Mouse (Mus musculus) heart, embryonic 11.5 days (tissue): Measurements from ENCODE around the gene Neurl1b. TPM values are rescaled to one million over a fixed set of nuclear protein-coding genes. Genes with fewer than 3 reads are reported as not detected.

Experiments
- ATAC-seq: fragments of 200-750 bp; cut with Nextera tagmentation; replicated peaks from 2 replicates; pipeline ENCODE4 v1.8.0; 2017; ENCODE audit warnings: moderate library complexity; ENCODE audit not compliant: insufficient number of reproducible peaks, low FRiP score, low TSS enrichment
- H3K27ac ChIP-seq: fragments of 300-500 bp; sonication (generic); 2 replicates; pipeline ENCODE4 v1.5.1; 2014; ENCODE audit warnings: mild to moderate bottlenecking, low read depth, low read length
- H3K27me3 ChIP-seq: fragments of 300-500 bp; sonication (generic); 2 replicates; pipeline ENCODE4 v1.6.1; 2014; ENCODE audit warnings: mild to moderate bottlenecking, low read length, mixed read lengths; ENCODE audit not compliant: control insufficient read depth, insufficient read depth
- H3K36me3 ChIP-seq: fragments of 300-500 bp; sonication (generic); 2 replicates; pipeline ENCODE4 v1.6.1; 2014; ENCODE audit warnings: mild to moderate bottlenecking, low read length, moderate library complexity, mixed read lengths; ENCODE audit not compliant: control insufficient read depth, insufficient read depth
- H3K4me1 ChIP-seq: fragments of 300-500 bp; sonication (generic); 2 replicates; pipeline ENCODE4 v1.6.1; 2014; ENCODE audit warnings: low read length; ENCODE audit not compliant: control insufficient read depth, insufficient read depth
- H3K4me2 ChIP-seq: fragments of 300-500 bp; sonication (generic); 2 replicates; pipeline ENCODE4 v1.6.1; 2014; ENCODE audit warnings: mild to moderate bottlenecking, moderate library complexity
- H3K4me3 ChIP-seq: fragments of 300-500 bp; sonication (generic); 2 replicates; pipeline ENCODE4 v1.5.1; 2014; ENCODE audit warnings: low read depth, low read length
- H3K9ac ChIP-seq: fragments of 300-500 bp; sonication (generic); 2 replicates; pipeline ENCODE4 v1.6.1; 2014; ENCODE audit warnings: mild to moderate bottlenecking, low read depth, low read length, moderate library complexity
- H3K9me3 ChIP-seq: fragments of 300-500 bp; sonication (generic); replicated peaks from 2 replicates; pipeline ENCODE4 v1.6.1; 2016; ENCODE audit warnings: low read length; ENCODE audit not compliant: control insufficient read depth
- WGBS: fragments of 180-500 bp; shearing (Covaris S2); extraction: QIAGEN DNeasy Blood & Tissue Kit; methylation state at CpG from one replicate; pipeline ENCODE4 v1.1.7; 2014; ENCODE audit not compliant: insufficient replicate concordance; 5-methylcytosine and 5-hydroxymethylcytosine counted together
- polyA plus RNA-seq: library from polyadenylated mRNA; unstranded; fragments of >200 nt; fragmentation: Nextera tagmentation; extraction: Ambion mirVana; gene quantifications from 2 replicates; pipeline ENCODE4 v1.2.1, GENCODE M21; 2014

Neurl1b gene
- polyA plus RNA-seq = 2.0 and 3.0 TPM in 2 replicates

DNA sequence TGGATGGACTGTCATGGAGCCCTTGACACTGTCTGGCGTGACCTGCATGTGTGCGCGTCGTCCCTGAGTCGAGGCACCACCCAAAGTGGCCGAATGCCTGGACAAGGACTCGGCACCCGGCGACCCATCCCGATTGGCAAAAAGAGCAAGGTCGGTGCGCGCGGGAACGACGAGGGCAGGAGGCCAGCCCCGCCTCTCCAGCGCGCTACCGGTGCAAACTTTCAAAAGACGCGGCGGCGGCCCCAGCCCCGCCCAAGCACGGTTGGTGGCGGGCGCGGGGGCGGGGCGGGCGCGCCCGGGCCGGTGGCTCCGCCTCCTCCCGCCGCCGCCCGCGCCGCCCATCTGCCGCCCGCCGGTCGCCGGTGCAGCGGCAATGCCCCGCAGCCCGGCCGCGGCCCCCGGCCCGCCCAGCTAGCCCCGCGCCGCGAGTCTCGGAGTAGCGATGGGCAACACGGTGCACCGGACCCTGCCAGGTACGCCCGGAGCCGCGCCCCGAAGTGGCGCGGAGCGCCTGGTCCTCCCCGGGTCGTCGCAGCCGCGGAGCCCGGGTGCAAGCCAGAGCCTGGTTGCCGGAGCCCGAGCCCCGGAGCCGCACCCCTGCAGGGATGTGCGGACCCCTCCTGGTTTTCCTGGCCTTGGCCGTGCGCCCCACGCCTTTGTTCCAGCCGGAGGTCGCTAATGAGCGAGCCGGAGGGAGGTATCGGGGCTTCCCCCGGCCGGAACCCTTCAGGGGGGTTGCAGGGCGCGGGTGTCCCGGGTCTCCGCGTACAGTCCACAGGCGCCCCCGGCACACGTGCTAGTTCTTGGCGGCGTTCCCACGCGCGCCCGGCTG, at the start of gene Neurl1b:
Gene Neurl1b, plus strand, starts transcription at position 307 of the 832 bp plus-strand sequence.
- Histone ChIP-seq H3K27me3 (peaks cover 30% of the 10 kb centered on the region), H3K9me3 (no peaks in the 10 kb centered on the region), H3K4me2 (peak within 1 kb of the TSS; percentile 98), H3K9ac (peak within 1 kb of the TSS; percentile 84), H3K4me1 (peaks cover 23% of the 10 kb centered on the region), H3K4me3 (peak within 1 kb of the TSS; percentile 81), H3K36me3 (no peaks in the 10 kb centered on the region), H3K27ac (peak within 1 kb of the TSS; percentile 62; the same call in 1 of the 2 replicates)
- peak; percentile 64 for ATAC-seq
- under 1% methylated on average over 66 of the region's 105 CpGs for WGBS

DNA sequence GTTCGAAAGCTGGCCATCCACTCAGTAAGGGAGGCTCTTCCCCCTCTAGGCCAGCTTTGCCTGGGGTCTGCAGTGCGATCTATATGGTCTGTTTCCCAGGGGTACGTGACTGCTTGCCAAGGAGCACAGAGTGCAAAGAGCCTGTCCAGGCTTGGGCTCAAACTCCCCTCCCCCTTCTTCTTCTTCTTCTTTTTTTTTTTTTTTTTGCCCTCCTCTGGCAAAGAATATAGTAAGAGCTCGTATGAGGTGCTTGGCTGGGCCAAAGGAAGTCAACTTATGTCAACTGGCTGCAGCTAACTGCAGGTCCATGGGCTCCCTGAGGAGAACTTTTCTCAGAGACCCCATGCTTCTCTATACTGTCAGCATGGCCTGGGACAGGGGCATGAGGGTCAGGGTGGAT, 47.8 kb upstream of the Neurl1b start:
- Histone ChIP-seq H3K4me1 (peaks cover 30% of the 10 kb centered on the region), H3K9ac (no peak overlapping the region)
- WGBS = 78% methylated on average over 4 of the region's 4 CpGs

GRCm38 (mm10) chr17:26368336-26368992, 46.2 kb upstream of the Neurl1b start:
- Histone ChIP-seq H3K27me3 (no peaks in the 10 kb centered on the region), H3K9me3 (no peaks in the 10 kb centered on the region), H3K4me1 (peaks cover 17% of the 10 kb centered on the region), H3K36me3 (no peaks in the 10 kb centered on the region), H3K4me2 (no peak overlapping the region), H3K9ac (no peak overlapping the region), H3K27ac (no peak overlapping the region), H3K4me3 (no peak overlapping the region)
- ATAC-seq = no peak
- WGBS = 62% methylated on average over 10 of the region's 10 CpGs

More for the DNA sequence above, 47.8 kb upstream of the Neurl1b start:
- Histone ChIP-seq H3K9me3 (no peaks in the 10 kb centered on the region), H3K27me3 (no peaks in the 10 kb centered on the region), H3K4me2 (no peak overlapping the region), H3K36me3 (no peaks in the 10 kb centered on the region), H3K4me3 (no peak overlapping the region), H3K27ac (no peak overlapping the region)
- ATAC-seq = no peak

DNA sequence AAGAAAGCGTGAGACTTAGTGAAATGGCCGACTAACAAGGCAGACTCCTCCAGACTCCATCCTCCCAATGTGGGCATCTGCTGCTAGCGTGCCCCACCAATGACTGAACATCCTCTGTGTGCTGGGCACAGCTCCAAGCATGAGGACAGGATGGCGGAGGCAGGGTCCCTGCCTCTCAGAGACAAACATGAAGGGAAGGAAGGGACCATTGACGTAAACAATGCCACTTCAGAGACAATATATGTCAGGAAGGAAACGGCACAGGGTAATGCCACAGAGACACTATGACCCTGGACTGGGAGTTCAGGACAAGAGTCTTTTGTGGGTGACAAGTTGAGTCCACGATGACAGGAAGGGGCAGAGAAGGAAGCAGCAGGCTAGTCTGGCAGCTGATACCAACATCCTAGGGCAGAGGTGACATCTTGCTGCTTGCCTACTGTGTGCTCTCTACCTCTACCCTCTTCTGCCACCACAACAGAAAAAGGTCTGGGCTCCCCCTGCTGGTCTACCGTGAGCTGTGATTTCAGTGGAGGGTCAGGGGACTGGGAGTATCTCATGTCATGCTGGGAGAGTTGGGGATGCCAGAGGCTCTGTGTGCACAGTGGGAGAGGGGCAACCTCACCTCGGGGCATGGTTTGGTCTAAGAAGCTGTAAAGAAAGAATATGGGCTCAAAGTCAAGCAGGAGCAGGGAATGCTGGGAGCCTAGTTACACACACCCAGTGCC, 43.9 kb upstream of the Neurl1b start:
- no peak for ATAC-seq
- no peak overlapping the region for H3K4me3 ChIP-seq
- H3K9ac ChIP-seq = no peak overlapping the region
- peaks cover 2% of the 10 kb centered on the region; the same call in 1 of the 2 replicates for H3K4me1 ChIP-seq
- no peaks in the 10 kb centered on the region for H3K9me3 ChIP-seq
- no peaks in the 10 kb centered on the region for H3K27me3 ChIP-seq
- no peak overlapping the region for H3K27ac ChIP-seq
- no peak overlapping the region for H3K4me2 ChIP-seq
- H3K36me3 ChIP-seq = no peaks in the 10 kb centered on the region
- 46% methylated on average over 9 of the region's 9 CpGs for whole genome bisulfite sequencing

- ATAC-seq = no peak
- Histone ChIP-seq H3K4me2 (no peak overlapping the region), H3K9me3 (no peaks in the 10 kb centered on the region), H3K4me3 (no peak overlapping the region), H3K4me1 (peaks cover 4% of the 10 kb centered on the region; the same call in 1 of the 2 replicates), H3K9ac (no peak overlapping the region), H3K27me3 (no peaks in the 10 kb centered on the region), H3K36me3 (no peaks in the 10 kb centered on the region), H3K27ac (no peak overlapping the region)
- WGBS = 53% methylated on average over 3 of the region's 3 CpGs
Observed at GRCm38 (mm10) chr17:26371246-26371535, 43.4 kb upstream of the Neurl1b start.

DNA sequence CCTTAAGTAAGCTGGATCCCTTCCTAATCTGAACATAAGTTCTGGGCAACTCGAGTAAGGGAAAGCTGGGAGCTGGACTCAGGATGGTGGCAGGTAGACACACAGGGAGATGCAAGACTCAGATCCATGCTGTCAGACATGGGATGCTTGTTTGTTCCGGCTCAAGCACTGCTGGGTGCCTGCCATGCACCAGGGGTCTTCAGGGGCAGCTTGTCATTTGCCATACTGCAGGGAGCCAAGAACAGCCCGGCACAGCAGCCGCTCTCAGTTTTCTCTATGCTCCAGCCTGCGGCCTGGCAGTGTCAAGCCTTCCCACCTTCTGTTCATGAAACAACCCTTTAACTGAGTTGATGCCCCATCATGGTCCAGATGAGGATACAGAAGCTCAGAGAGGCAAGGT, 41.4 kb upstream of the Neurl1b start:
- H3K4me1 ChIP-seq = peaks cover 15% of the 10 kb centered on the region
- ATAC-seq = no peak
- no peaks in the 10 kb centered on the region for H3K36me3 ChIP-seq
- H3K27me3 ChIP-seq = no peaks in the 10 kb centered on the region
- no peak overlapping the region for H3K9ac ChIP-seq
- no peak overlapping the region for H3K4me2 ChIP-seq
- no peaks in the 10 kb centered on the region for H3K9me3 ChIP-seq
- 71% methylated on average over 5 of the region's 5 CpGs for WGBS
- H3K4me3 ChIP-seq = no peak overlapping the region
- H3K27ac ChIP-seq = no peak overlapping the region

DNA sequence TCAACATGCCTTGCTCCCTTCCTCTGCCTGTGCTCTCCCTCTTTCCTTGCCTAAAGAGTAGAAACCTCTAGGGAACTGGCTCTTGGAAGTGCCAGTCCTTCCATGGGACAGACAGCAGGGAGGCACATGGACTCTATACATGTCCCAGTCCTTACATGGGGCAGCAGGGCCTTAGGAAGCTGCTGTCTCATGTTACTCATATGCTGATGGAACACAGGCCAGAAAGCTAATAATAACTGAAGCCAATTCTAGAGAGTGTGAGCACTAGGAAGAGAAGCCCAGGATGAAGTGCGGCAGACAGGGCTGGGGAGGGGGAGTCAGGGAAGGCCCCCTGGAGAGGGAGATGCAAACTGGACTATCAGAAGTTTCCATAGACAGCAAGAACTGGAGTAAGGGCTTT, 38.2 kb upstream of the Neurl1b start:
- H3K9me3 ChIP-seq = no peaks in the 10 kb centered on the region
- no peak overlapping the region for H3K4me3 ChIP-seq
- no peak for ATAC-seq
- H3K27ac ChIP-seq = peak overlapping the region; percentile 67
- WGBS = 35% methylated on average over 1 of the region's 1 CpGs
- H3K4me2 ChIP-seq = no peak overlapping the region
- peaks cover 34% of the 10 kb centered on the region for H3K4me1 ChIP-seq
- H3K27me3 ChIP-seq = no peaks in the 10 kb centered on the region
- H3K9ac ChIP-seq = peak overlapping the region; percentile 12; the same call in 1 of the 2 replicates
- no peaks in the 10 kb centered on the region for H3K36me3 ChIP-seq

DNA sequence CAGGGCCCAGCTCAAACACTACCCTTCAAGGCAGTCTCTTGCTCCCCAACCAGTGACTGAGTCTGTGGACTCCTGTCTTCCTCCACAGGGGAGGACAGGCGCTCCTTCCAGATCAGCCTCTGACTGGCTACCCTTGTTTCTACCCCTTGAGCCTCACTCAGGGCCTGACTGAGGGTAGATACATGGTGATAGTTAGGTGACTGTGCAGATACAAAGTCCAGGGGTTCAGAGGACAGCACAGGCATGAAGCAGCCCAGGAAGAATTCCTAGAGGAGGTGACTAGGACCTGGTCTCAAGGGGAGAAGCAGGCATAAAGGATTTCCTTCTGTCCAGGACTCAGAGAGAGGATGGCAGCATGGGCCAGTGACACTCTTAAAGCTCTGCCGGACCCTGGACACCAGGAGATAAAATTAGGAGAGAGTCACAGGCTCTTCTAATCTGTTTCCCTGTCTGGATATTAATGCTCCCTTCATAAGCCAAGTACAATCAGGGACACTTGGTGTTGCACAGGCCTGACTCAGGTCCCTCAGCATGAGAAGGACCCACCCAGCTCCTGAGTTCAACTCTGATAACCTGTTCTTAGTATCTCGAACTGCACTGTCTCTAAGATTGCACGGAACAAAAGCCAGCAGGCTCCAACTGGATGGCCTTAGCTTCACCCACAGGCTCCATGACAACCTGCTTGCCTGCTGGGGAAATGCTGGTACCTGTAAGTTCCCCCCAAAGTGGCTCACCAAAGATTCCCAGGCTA, 37.5 kb upstream of the Neurl1b start:
- 61% methylated on average over 4 of the region's 4 CpGs for WGBS
- peaks cover 41% of the 10 kb centered on the region for H3K4me1 ChIP-seq

More for the DNA sequence above, 37.5 kb upstream of the Neurl1b start:
- Histone ChIP-seq H3K4me3 (no peak overlapping the region), H3K27me3 (no peaks in the 10 kb centered on the region), H3K4me2 (no peak overlapping the region), H3K36me3 (no peaks in the 10 kb centered on the region), H3K27ac (peak overlapping the region; percentile 67), H3K9ac (peak overlapping the region; percentile 12; the same call in 1 of the 2 replicates), H3K9me3 (no peaks in the 10 kb centered on the region)
- ATAC-seq = no peak
